Mouse (Mus musculus) urinary bladder, postnatal 36 days (tissue): ENCODE measurements at regions not wholly inside any gene's neighbourhood (a gene's known extent, or its start where the extent isn't known, plus 50 kb on each side); places are given as distances from the start of the nearest gene placed in this dataset.

ENCODE experiments used
- DNase-seq, 2 experiments: peaks; one replicate each; pipeline ENCODE4 v3.0.0; 2022; ENCODE audit warnings: low spot score in 2 of 2, mixed read lengths in 1 of 2

DNA sequence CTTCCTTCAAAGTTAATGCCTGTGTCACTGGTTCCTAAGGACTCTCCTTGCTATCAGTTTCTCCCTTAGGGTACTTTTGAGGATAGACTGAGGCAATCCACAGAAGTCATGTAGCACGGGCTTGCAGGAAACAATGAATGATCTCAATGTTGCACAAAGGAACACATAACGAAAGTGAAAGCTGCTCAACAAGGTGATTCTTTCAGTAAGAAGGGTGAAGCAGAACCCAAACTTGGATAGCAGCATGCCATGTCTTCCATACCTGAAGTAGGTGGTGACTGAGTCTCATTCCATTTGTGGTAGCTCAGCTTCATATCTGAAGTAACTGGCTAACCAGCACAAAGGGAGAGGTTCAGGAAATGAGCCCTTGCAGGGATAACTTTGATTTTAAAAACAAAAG is 325.7 kb downstream of the H2al1j start:
- DNase-seq, result no peak

DNA sequence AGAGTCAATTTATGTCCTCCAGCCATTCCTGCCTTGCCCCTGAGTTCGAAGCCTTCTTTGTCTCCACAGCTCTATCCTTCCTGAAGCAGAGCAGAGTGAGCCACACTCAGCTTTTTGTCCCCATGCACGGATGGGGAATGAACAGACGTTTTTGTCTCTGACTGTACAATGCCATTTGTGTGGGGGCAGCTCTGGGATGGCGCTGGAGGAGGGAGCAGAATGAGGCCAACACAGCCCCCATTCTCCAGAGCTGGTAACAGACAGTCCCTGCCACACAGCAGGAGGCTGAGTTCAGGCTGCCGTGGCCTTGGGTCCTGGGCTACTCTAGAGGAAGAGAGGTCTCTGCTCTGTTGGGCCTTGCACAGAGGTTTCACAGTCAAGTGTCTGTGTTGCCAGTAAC is 327.4 kb downstream of the H2al1j start:
- DNase-seq, result no peak

- no peak for DNase-seq
These were observed 327.8 kb downstream of the H2al1j start for GRCm38 (mm10) chrX:11655466-11655865.

DNA sequence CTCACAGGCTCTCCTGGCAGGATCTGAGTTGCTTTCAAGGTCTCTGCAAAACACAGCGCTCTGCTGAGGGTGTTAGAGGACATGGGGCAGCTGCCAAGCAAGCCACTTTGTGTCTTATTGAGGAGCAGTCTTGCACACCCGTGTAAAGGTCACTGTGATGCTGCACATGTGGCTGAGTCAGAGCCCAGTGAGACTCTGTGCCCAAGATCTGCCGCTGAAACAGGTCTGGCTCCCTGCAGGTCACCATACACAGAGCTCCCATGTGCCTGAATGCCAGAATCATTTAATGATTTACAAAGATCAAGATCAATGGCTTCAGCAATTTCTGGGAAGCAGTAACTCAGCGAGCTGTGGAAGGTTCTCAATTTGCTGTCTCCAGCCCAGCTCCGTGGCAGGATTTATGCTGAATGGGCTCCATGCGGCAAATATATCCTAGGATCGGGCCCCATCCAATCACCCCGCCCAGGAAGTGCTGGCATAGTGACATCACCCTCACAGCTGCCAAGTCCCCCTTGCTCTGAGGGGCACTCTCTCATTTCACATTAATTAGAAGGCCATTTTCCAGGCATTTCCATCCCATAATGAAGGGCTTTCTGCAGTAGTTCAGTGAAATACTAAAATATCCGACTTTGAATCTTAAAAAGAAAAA is 330.1 kb downstream of the H2al1j start:
- DNase-seq, result no peak

GRCm38 (mm10) chrX:11663187-11663829 is 335.7 kb downstream of the H2al1j start:
- DNase-seq, result peak in 1 of 2 experiments; percentile 1

DNA sequence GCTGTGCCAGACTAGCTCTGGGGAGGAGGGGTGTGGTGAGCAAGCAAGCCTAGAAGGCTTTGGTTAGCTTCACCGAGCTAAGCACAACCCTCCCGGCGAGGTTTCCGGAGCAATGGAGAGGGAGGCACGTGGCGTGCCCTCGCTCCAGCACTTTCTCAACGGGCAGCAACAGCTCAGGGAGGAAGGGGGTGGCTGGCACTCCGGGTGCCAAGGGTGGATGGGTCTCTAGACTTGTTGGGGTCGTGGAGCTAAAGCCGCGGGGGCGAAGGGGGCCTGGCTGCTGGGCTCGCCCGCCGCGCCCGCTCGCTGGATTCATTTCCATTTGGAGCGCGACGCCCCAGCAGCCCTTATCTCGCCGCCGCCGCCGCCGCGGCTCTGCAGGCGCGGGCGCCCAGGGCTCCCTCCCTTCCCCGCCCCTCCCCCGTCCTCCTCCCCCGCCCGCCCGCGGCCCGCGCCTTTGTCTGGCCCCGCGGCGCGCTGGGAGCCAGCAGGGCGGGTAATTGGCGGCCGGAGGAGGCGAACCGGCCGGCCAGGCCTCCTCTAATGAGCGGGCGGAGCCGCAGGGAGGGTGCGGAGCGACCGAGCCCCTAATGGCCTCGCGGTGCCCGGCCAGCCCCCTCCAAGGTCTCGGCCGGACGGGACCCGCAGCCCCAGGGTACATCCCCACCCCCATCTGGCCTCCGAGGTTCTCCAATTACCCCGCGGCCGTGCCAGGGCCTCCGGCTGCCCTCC is 336.9 kb downstream of the H2al1j start:
- peak; percentile 39 to 60 for DNase-seq

GRCm38 (mm10) chrX:11665077-11665974 is 337.7 kb downstream of the H2al1j start:
- DNase-seq, result peak in 1 of 2 experiments; percentile 9

DNA sequence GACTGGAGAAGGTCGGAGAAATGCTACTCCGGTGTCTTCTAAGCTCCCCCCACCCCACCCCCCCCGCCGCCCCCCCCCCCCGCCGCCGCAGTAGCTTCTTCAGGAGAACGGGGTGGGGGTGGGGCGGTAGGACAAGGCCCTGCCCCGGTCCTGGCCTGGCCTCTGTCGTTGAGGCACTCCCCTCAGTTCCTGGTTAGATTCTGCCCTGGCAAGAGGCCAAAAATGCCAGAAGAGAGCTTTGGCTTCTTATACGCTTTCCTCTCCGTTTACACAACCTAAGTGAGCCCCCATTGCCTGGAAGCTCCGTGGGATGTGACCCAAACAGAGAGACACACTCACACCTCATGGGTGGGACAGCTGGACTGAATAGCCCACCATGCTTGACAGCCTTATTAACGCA is 338.9 kb downstream of the H2al1j start:
- DNase-seq, result no peak

DNA sequence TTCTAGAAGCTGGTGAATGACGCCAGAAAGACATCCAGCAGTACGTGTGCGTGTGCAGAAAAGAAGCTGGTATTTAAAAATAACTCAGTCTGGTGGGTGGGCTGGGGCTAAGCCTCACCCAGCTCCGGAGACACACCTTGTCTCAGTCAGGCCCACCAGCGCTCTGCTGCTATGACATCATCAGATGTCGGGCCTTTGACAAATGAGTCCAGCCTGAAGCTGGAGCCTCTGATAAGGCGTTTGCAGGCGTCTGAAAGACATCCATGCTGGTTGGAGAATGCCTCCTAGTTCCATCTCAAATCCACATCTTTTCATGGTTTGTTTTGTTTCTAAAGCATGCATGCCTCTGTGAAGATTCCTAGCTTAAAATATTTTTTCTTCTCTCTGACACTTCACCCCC is 344.2 kb downstream of the H2al1j start:
- no peak for DNase-seq

- DNase-seq, result no peak
These were observed 350.5 kb downstream of the H2al1j start for GRCm38 (mm10) chrX:11678086-11678485.

DNA sequence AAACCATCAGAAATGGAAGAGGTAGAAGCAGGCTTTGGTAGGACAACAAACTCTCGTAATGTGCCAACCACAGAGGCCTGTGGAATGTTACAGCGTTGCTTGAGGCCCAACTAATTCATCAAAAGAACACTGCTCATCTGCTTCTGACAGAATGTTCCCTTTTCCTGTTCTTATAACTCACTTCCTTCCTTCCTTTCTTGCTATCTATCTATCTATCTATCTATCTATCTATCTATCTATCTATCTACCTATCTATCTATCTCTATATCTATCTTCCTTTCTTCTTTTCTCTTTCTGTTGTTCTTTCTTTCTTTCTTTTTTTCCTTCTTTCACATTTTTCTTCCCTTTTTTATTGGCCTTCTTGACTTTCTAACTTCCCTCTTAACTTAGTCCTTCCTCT is 353.7 kb downstream of the H2al1j start:
- DNase-seq, result no peak

DNA sequence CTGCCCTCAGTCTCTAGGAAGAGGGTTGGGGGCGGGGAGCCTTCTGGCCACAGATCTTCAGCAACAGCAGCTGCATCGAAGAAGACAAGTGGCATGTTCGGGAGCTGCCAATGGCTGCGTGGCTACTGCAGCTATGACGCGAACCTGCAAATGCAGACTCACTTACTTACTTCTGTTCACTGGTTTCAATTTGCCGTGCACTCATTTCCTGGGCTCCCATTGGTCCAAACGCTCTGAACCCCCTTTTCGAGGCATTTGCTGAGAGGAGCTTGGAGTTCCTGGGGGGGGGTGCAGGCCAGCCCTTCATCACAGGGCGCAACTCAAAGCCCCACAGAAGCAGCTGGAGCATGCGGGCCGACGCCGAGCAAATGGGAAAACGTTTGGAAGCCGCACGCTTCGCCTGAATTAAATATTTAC is 362.4 kb downstream of the H2al1j start:
- no peak for DNase-seq

- DNase-seq, result no peak
These were observed 362.8 kb downstream of the H2al1j start for GRCm38 (mm10) chrX:11690446-11690845.

DNA sequence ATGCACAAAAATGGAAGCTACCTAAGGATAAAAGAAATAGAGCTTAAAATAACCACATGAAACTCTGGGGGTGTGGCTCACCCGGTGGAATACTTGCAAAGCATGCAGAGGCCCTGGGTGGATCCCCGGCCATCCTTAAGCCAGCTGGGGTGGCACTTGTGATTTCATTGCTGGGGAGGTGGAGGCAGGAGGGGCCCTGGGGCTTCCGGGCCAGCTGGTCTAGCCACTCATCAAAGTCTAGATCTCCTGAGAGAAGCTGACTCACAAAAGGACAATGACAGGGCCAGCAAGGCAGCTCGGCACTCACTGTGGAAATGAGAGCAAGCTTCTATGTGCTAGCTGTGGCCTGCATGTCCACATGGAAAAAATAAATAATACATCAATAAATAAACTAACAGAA is 363.4 kb downstream of the H2al1j start:
- DNase-seq, result no peak

- no peak for DNase-seq
These were observed 368.9 kb downstream of the H2al1j start for GRCm38 (mm10) chrX:11696565-11696964.

DNA sequence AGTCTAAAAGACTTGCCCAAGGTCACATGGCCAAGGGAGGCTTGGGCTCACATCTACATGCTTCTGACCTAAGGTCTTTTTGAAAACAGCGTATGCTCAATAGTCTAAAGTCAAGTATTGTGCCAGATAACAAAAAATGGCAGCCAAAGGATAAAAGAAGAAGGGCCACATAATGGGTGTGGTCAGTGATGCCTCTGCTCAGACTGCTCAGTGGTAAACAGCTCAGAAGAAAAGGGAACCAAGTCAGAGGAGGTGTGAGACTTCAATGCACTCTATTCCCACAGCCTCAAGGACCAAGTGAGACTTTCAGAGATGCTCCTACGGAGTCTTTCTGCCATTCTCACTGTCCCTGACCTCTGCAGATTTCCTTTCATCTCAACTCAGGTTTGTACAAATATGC is 373.5 kb downstream of the H2al1j start:
- no peak for DNase-seq

GRCm38 (mm10) chrX:11705851-11706557 is 378.4 kb downstream of the H2al1j start:
- no peak for DNase-seq

DNA sequence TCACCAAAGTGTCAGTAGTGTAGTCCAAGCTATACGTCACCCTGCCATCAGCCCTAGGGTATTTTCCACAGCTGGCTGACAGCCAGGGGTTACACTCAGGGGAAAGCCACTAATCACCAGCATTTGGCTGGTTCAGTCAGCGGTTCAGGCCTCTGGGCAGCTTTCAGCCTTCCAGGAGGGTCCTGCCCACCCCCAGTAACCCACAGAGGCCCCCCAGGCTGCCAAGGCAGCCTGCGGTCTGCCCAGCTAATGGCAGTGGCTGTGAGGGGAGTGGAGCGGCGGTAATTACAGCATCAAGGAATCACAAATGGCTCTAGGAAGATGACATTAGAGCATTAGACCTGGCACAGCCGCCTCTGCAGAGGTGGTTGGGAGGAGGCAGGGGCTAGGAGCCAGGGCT is 379.7 kb downstream of the H2al1j start:
- no peak for DNase-seq

GRCm38 (mm10) chrX:11708325-11708724 is 380.7 kb downstream of the H2al1j start:
- DNase-seq, result no peak

DNA sequence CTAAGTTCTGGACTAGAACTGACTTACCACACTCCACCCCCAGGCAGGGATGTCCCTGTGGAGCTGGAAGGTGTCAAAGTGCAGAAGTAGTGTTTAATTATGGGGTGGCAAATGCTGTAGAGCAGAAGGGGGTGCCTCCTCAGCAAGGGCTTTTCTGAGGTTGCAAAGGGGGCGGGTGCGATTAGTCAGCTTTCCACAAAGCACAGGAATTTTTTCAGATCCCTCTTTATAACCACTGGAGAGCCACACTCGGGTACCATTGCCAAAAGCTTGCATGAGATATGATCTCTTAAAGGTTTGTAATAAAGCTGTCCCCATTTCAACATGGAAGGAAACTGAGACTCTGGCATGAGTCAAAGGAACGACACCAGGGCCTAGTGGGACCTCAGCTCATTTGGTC is 381.7 kb downstream of the H2al1j start:
- DNase-seq, result no peak

- DNase-seq, result no peak
These were observed 385.8 kb downstream of the H2al1j start for GRCm38 (mm10) chrX:11713423-11713822.
